Mouse (Mus musculus) myocyte (in vitro differentiated cells): ENCODE results near the gene Cpvl.

Experiments
- MAX ChIP-seq: IDR thresholded peaks from one replicate; pipeline ENCODE4 v1.6.1; 2011; ENCODE audit warnings: low read depth, mild to moderate bottlenecking, control low read depth
- MYOD1 ChIP-seq, 3 experiments: IDR thresholded peaks; one replicate each; pipeline ENCODE4 v1.6.1; 2011; ENCODE audit warnings: control low read depth in 2 of 3, low read depth in 2 of 3, mild to moderate bottlenecking in 2 of 3, moderate library complexity in 1 of 3; ENCODE audit not compliant: insufficient read length in 2 of 3, control insufficient read depth in 1 of 3
- MYOG ChIP-seq, 3 experiments: IDR thresholded peaks; one replicate each; pipeline ENCODE4 v1.6.1; 2011; ENCODE audit warnings: control low read depth in 2 of 3, low read depth in 2 of 3, mild to moderate bottlenecking in 2 of 3; ENCODE audit not compliant: insufficient read length in 2 of 3, control insufficient read depth in 1 of 3, insufficient read depth in 1 of 3
- POLR2A ChIP-seq: IDR thresholded peaks from one replicate; pipeline ENCODE4 v1.6.1; 2011; ENCODE audit warnings: low read depth, mild to moderate bottlenecking, control low read depth, moderate library complexity; ENCODE audit not compliant: insufficient read length
- POLR2AphosphoS2 ChIP-seq: IDR thresholded peaks from one replicate; pipeline ENCODE4 v1.6.1; 2011; ENCODE audit warnings: low read depth, control low read depth; ENCODE audit not compliant: insufficient read length
- REST ChIP-seq: IDR thresholded peaks from one replicate; pipeline ENCODE4 v1.6.1; 2011; ENCODE audit warnings: mild to moderate bottlenecking, control low read depth, moderate library complexity; ENCODE audit not compliant: insufficient read depth, insufficient read length
- TCF3 ChIP-seq: IDR thresholded peaks from one replicate; pipeline ENCODE4 v1.6.1; 2011; ENCODE audit warnings: low read depth, control low read depth; ENCODE audit not compliant: insufficient read length
- USF1 ChIP-seq: IDR thresholded peaks from one replicate; pipeline ENCODE4 v1.6.1; 2011; ENCODE audit warnings: low read depth, mild to moderate bottlenecking, control low read depth, moderate library complexity

DNA sequence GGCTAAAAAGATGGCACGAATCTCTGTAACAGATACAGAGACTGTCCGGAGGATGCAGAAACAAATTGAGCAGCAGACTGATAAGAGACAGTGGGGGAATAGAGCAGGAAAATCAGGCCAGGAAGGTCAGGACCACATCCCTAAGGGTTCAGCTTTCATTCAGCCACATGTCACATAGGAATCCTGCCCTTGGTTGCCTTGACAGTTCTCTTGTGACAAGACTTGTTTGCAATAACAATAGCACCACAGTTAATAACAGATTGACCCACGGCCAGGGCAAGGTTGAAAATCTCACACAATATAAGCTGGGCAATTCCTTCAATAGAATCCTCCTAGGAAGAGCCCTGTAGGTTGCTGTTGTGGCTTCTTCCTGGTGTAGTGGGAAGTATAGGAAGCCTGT lies 68.5 kb downstream of the Cpvl start:
- TF ChIP-seq POLR2A (no peak), POLR2AphosphoS2 (no peak), USF1 (no peak), MAX (no peak), MYOD1 (IDR thresholded peaks at IDR 0.05; ENCODE audit: control insufficient read depth in 1 of 3, insufficient read length in 2 of 3, low read depth in 2 of 3) (no peak), REST (no peak), TCF3 (no peak), MYOG (IDR thresholded peaks at IDR 0.05; ENCODE audit: control insufficient read depth in 1 of 3, insufficient read depth in 1 of 3, insufficient read length in 2 of 3, low read depth in 2 of 3) (no peak)
